Mouse (Mus musculus): Measurements from ENCODE around the gene Cdc73. TPM values are rescaled to one million over a fixed set of nuclear protein-coding genes. Genes with fewer than 3 reads are reported as not detected.

The Cdc73 gene
- 30.1 and 31.5 TPM in 2 replicates for polyA plus RNA-seq (2014; fragmentation: Nextera tagmentation; extraction: Ambion mirVana)

- H3K27me3 ChIP-seq (ENCODE audit: control insufficient read depth, insufficient read depth, low read length), result no peaks in the 10 kb centered on the region
- H3K9me3 ChIP-seq (ENCODE audit: control insufficient read depth, low read length), result no peaks in the 10 kb centered on the region
- ATAC-seq (replicated peaks; ENCODE audit: low FRiP score), result peak; percentile 98
- H3K4me1 ChIP-seq (replicated peaks; ENCODE audit: control insufficient read depth, insufficient read depth, low read length), result peaks cover 2% of the 10 kb centered on the region; the same call in 1 of the 2 replicates
- under 1% methylated on average over 66 of the region's 74 CpGs for WGBS
- H3K9ac ChIP-seq (ENCODE audit: low read length), result peak within 1 kb of the TSS; percentile 90
- H3K4me3 ChIP-seq (ENCODE audit: low read depth, low read length), result peak within 1 kb of the TSS; percentile 71
- no peaks in the 10 kb centered on the region for H3K36me3 ChIP-seq (ENCODE audit: control insufficient read depth, insufficient read depth, low read length)
- DNase-seq (ENCODE audit: low spot score), result peak; percentile 96
- peak within 1 kb of the TSS; percentile 77 for H3K27ac ChIP-seq (ENCODE audit: low read depth, low read length)
- H3K4me2 ChIP-seq (ENCODE audit: low read depth, low read length, severe bottlenecking), result peak within 1 kb of the TSS; percentile 75
These were observed at the start of gene Cdc73 for GRCm38 (mm10) chr1:143702741-143703262. TSS of gene Cdc73 (minus strand) at chr1:143702893.

GRCm38 (mm10) chr1:143745871-143746270, 43.2 kb upstream of the Cdc73 start:
- WGBS, result 89% methylated on average over 10 of the region's 10 CpGs
- Histone ChIP-seq H3K27ac (ENCODE audit: low read depth, low read length) (no peak overlapping the region), H3K36me3 (ENCODE audit: control insufficient read depth, insufficient read depth, low read length) (peaks cover 3% of the 10 kb centered on the region; the same call in 1 of the 2 replicates), H3K4me3 (ENCODE audit: low read depth, low read length) (no peak overlapping the region), H3K4me1 (replicated peaks; ENCODE audit: control insufficient read depth, insufficient read depth, low read length) (peaks cover 9% of the 10 kb centered on the region), H3K9me3 (ENCODE audit: control insufficient read depth, low read length) (no peaks in the 10 kb centered on the region), H3K9ac (ENCODE audit: low read length) (no peak overlapping the region), H3K27me3 (ENCODE audit: control insufficient read depth, insufficient read depth, low read length) (no peaks in the 10 kb centered on the region), H3K4me2 (ENCODE audit: low read depth, low read length, severe bottlenecking) (no peak overlapping the region)
- ATAC-seq (replicated peaks; ENCODE audit: low FRiP score) (no peak), DNase-seq (ENCODE audit: low spot score) (no peak)

- ATAC-seq (replicated peaks; ENCODE audit: low FRiP score), result peak; percentile 59
- H3K27ac ChIP-seq (ENCODE audit: low read depth, low read length), result peak overlapping the region; percentile 65
These were observed 39.5 kb upstream of the Cdc73 start for GRCm38 (mm10) chr1:143742186-143742585.

GRCm38 (mm10) chr1:143741331-143741730, 38.6 kb upstream of the Cdc73 start:
- no peak for ATAC-seq (replicated peaks; ENCODE audit: low FRiP score)
- DNase-seq (ENCODE audit: low spot score), result no peak
- no peak overlapping the region for H3K4me2 ChIP-seq (ENCODE audit: low read depth, low read length, severe bottlenecking)

More at GRCm38 (mm10) chr1:143742186-143742585, 39.5 kb upstream of the Cdc73 start:
- Histone ChIP-seq H3K36me3 (ENCODE audit: control insufficient read depth, insufficient read depth, low read length) (peaks cover 3% of the 10 kb centered on the region; the same call in 1 of the 2 replicates), H3K4me1 (replicated peaks; ENCODE audit: control insufficient read depth, insufficient read depth, low read length) (peaks cover 14% of the 10 kb centered on the region), H3K4me3 (ENCODE audit: low read depth, low read length) (no peak overlapping the region), H3K27me3 (ENCODE audit: control insufficient read depth, insufficient read depth, low read length) (no peaks in the 10 kb centered on the region), H3K9me3 (ENCODE audit: control insufficient read depth, low read length) (no peaks in the 10 kb centered on the region), H3K9ac (ENCODE audit: low read length) (0 out of 2 replicates have a peak overlapping the region, but pooled peaks have one; percentile 7), H3K4me2 (ENCODE audit: low read depth, low read length, severe bottlenecking) (peak overlapping the region; percentile 13; the same call in 1 of the 2 replicates)
- 21% methylated on average over 6 of the region's 6 CpGs for WGBS
- no peak for DNase-seq (ENCODE audit: low spot score)

GRCm38 (mm10) chr1:143740581-143740980, 37.9 kb upstream of the Cdc73 start:
- Histone ChIP-seq H3K4me2 (ENCODE audit: low read depth, low read length, severe bottlenecking) (no peak overlapping the region; the same call in 1 of the 2 replicates), H3K9ac (ENCODE audit: low read length) (no peak overlapping the region), H3K4me1 (replicated peaks; ENCODE audit: control insufficient read depth, insufficient read depth, low read length) (peaks cover 14% of the 10 kb centered on the region), H3K36me3 (ENCODE audit: control insufficient read depth, insufficient read depth, low read length) (peaks cover 3% of the 10 kb centered on the region; the same call in 1 of the 2 replicates), H3K4me3 (ENCODE audit: low read depth, low read length) (no peak overlapping the region), H3K9me3 (ENCODE audit: control insufficient read depth, low read length) (no peaks in the 10 kb centered on the region), H3K27ac (ENCODE audit: low read depth, low read length) (no peak overlapping the region), H3K27me3 (ENCODE audit: control insufficient read depth, insufficient read depth, low read length) (no peaks in the 10 kb centered on the region)
- DNase-seq (ENCODE audit: low spot score), result no peak
- no peak for ATAC-seq (replicated peaks; ENCODE audit: low FRiP score)
- WGBS, result 91% methylated on average over 10 of the region's 10 CpGs

More at GRCm38 (mm10) chr1:143741331-143741730, 38.6 kb upstream of the Cdc73 start:
- H3K9me3 ChIP-seq (ENCODE audit: control insufficient read depth, low read length), result no peaks in the 10 kb centered on the region
- H3K4me3 ChIP-seq (ENCODE audit: low read depth, low read length), result no peak overlapping the region
- H3K9ac ChIP-seq (ENCODE audit: low read length), result no peak overlapping the region
- peaks cover 14% of the 10 kb centered on the region for H3K4me1 ChIP-seq (replicated peaks; ENCODE audit: control insufficient read depth, insufficient read depth, low read length)
- H3K27ac ChIP-seq (ENCODE audit: low read depth, low read length), result no peak overlapping the region
- H3K36me3 ChIP-seq (ENCODE audit: control insufficient read depth, insufficient read depth, low read length), result peaks cover 3% of the 10 kb centered on the region; the same call in 1 of the 2 replicates
- H3K27me3 ChIP-seq (ENCODE audit: control insufficient read depth, insufficient read depth, low read length), result no peaks in the 10 kb centered on the region
- 77% methylated on average over 5 of the region's 5 CpGs for WGBS

- H3K4me1 ChIP-seq (replicated peaks; ENCODE audit: control insufficient read depth, insufficient read depth, low read length), result peaks cover 14% of the 10 kb centered on the region
- peak overlapping the region; percentile 87 for H3K9ac ChIP-seq (ENCODE audit: low read length)
- ATAC-seq (replicated peaks; ENCODE audit: low FRiP score), result peak; percentile 86
- peak overlapping the region; percentile 70 for H3K4me3 ChIP-seq (ENCODE audit: low read depth, low read length)
- H3K27ac ChIP-seq (ENCODE audit: low read depth, low read length), result peak overlapping the region; percentile 77
- under 1% methylated on average over 71 of the region's 71 CpGs for WGBS
- H3K9me3 ChIP-seq (ENCODE audit: control insufficient read depth, low read length), result no peaks in the 10 kb centered on the region
- peak; percentile 90 for DNase-seq (ENCODE audit: low spot score)
- H3K27me3 ChIP-seq (ENCODE audit: control insufficient read depth, insufficient read depth, low read length), result no peaks in the 10 kb centered on the region
- peaks cover 3% of the 10 kb centered on the region; the same call in 1 of the 2 replicates for H3K36me3 ChIP-seq (ENCODE audit: control insufficient read depth, insufficient read depth, low read length)
- H3K4me2 ChIP-seq (ENCODE audit: low read depth, low read length, severe bottlenecking), result peak overlapping the region; percentile 74
These were observed 37.0 kb upstream of the Cdc73 start for GRCm38 (mm10) chr1:143739361-143740350.

- peak overlapping the region; percentile 87 for H3K9ac ChIP-seq (ENCODE audit: low read length)
- H3K36me3 ChIP-seq (ENCODE audit: control insufficient read depth, insufficient read depth, low read length), result peaks cover 3% of the 10 kb centered on the region; the same call in 1 of the 2 replicates
- no peaks in the 10 kb centered on the region for H3K27me3 ChIP-seq (ENCODE audit: control insufficient read depth, insufficient read depth, low read length)
- peak overlapping the region; percentile 74 for H3K4me2 ChIP-seq (ENCODE audit: low read depth, low read length, severe bottlenecking)
- no peak for ATAC-seq (replicated peaks; ENCODE audit: low FRiP score)
- H3K27ac ChIP-seq (ENCODE audit: low read depth, low read length), result no peak overlapping the region
- H3K9me3 ChIP-seq (ENCODE audit: control insufficient read depth, low read length), result no peaks in the 10 kb centered on the region
- no peak for DNase-seq (ENCODE audit: low spot score)
- peaks cover 14% of the 10 kb centered on the region for H3K4me1 ChIP-seq (replicated peaks; ENCODE audit: control insufficient read depth, insufficient read depth, low read length)
- H3K4me3 ChIP-seq (ENCODE audit: low read depth, low read length), result peak overlapping the region; percentile 70
- WGBS, result 34% methylated on average over 11 of the region's 11 CpGs
These were observed 36.1 kb upstream of the Cdc73 start for GRCm38 (mm10) chr1:143738811-143739210.

GRCm38 (mm10) chr1:143733914-143734410, 31.3 kb upstream of the Cdc73 start:
- Histone ChIP-seq H3K9me3 (ENCODE audit: control insufficient read depth, low read length) (no peaks in the 10 kb centered on the region), H3K4me1 (replicated peaks; ENCODE audit: control insufficient read depth, insufficient read depth, low read length) (peaks cover 2% of the 10 kb centered on the region; the same call in 1 of the 2 replicates), H3K4me3 (ENCODE audit: low read depth, low read length) (no peak overlapping the region), H3K4me2 (ENCODE audit: low read depth, low read length, severe bottlenecking) (no peak overlapping the region), H3K27ac (ENCODE audit: low read depth, low read length) (no peak overlapping the region), H3K9ac (ENCODE audit: low read length) (no peak overlapping the region), H3K36me3 (ENCODE audit: control insufficient read depth, insufficient read depth, low read length) (no peaks in the 10 kb centered on the region), H3K27me3 (ENCODE audit: control insufficient read depth, insufficient read depth, low read length) (no peaks in the 10 kb centered on the region)
- no peak for ATAC-seq (replicated peaks; ENCODE audit: low FRiP score)
- 79% methylated on average over 5 of the region's 5 CpGs for WGBS
- no peak for DNase-seq (ENCODE audit: low spot score)

Data from forebrain, embryonic 11.5 days (tissue).